Mouse (Mus musculus): ENCODE data around the gene Gm17409.

- TF ChIP-seq POLR2A (IDR thresholded peaks at IDR 0.05; ENCODE audit: control insufficient read depth, low read depth, low read length) (no peak), CTCF (IDR thresholded peaks at IDR 0.05; ENCODE audit: control insufficient read depth, insufficient read depth, insufficient replicate concordance, low read depth, low read length) (no peak)
Observed at GRCm38 (mm10) chr2:58487279-58487560, 17.3 kb downstream of the Gm17409 start.
